Mouse (Mus musculus) left cerebral cortex, adult 18-20 months (tissue): ENCODE results near the gene Elob. TPM values are rescaled to one million over a fixed set of nuclear protein-coding genes. Genes with fewer than 3 reads are reported as not detected.

Experiments
- DNase-seq, 2 experiments: peaks; one replicate each; pipeline ENCODE4 v3.0.0; 2021 to 2022; ENCODE audit warnings: low spot score in 2 of 2, mixed read lengths in 1 of 2
- total RNA-seq, 2 experiments: library from RNA; stranded (reverse); gene quantifications; 2 replicates each; pipeline ENCODE4 v1.2.3; 2021

The Elob gene
- total RNA-seq, 2 experiments from 2014 or later = 359 to 364 TPM

GRCm38 (mm10) chr17:23828271-23829001, 500 bp downstream of the Elob start:
- DNase-seq = peak; percentile 50 to 54

GRCm38 (mm10) chr17:23825591-23825990, 3.3 kb downstream of the Elob start:
- DNase-seq = no peak

- no peak for DNase-seq
Observed at GRCm38 (mm10) chr17:23823614-23824013, 5.3 kb downstream of the Elob start.

GRCm38 (mm10) chr17:23823018-23823417, 5.9 kb downstream of the Elob start:
- no peak for DNase-seq

GRCm38 (mm10) chr17:23822094-23822493, 6.8 kb downstream of the Elob start:
- no peak for DNase-seq

- DNase-seq = no peak
Observed at GRCm38 (mm10) chr17:23820731-23821130, 8.2 kb downstream of the Elob start.

GRCm38 (mm10) chr17:23819235-23819634, 9.7 kb downstream of the Elob start:
- no peak for DNase-seq

GRCm38 (mm10) chr17:23818579-23818978, 10.4 kb downstream of the Elob start:
- no peak for DNase-seq

- DNase-seq = no peak
Observed at GRCm38 (mm10) chr17:23815641-23816040, 13.3 kb downstream of the Elob start.

- no peak for DNase-seq
Observed at GRCm38 (mm10) chr17:23807918-23808317, 21.0 kb downstream of the Elob start.

GRCm38 (mm10) chr17:23806867-23807266, 22.1 kb downstream of the Elob start:
- DNase-seq = peak in 1 of 2 experiments; percentile 34

- no peak for DNase-seq
Observed at GRCm38 (mm10) chr17:23804426-23805085, 24.4 kb downstream of the Elob start.

- peak; percentile 68 to 71 for DNase-seq
Observed at GRCm38 (mm10) chr17:23803366-23804041, 25.4 kb downstream of the Elob start.

GRCm38 (mm10) chr17:23802746-23803365, 26.1 kb downstream of the Elob start:
- peak; percentile 98 to 99 for DNase-seq

GRCm38 (mm10) chr17:23801627-23802026, 27.3 kb downstream of the Elob start:
- no peak for DNase-seq

- DNase-seq = no peak
Observed at GRCm38 (mm10) chr17:23797316-23797715, 31.6 kb downstream of the Elob start.

- no peak for DNase-seq
Observed at GRCm38 (mm10) chr17:23795323-23795722, 33.6 kb downstream of the Elob start.

- DNase-seq = peak in 1 of 2 experiments; percentile 25
Observed at GRCm38 (mm10) chr17:23791079-23791357, 37.9 kb downstream of the Elob start.

- peak; percentile 53 to 59 for DNase-seq
Observed at GRCm38 (mm10) chr17:23790269-23791078, 38.5 kb downstream of the Elob start, which contains the start of gene Srrm2. Srrm2 (plus strand) TSS chr17:23790532.

GRCm38 (mm10) chr17:23789749-23790268, 39.1 kb downstream of the Elob start:
- DNase-seq = no peak

GRCm38 (mm10) chr17:23788973-23789372, 40.0 kb downstream of the Elob start:
- DNase-seq = no peak
